Mouse (Mus musculus) inflammation-experienced regulatory T-cells (primary cell): Measurements from ENCODE around the gene Olfr281. TPM values are rescaled to one million over a fixed set of nuclear protein-coding genes. Genes with fewer than 3 reads are reported as not detected.

Source experiments
- polyA plus RNA-seq, 2 experiments: library from polyadenylated mRNA; unstranded; fragments of 100-300 nt; shearing (Covaris generic); gene quantifications; one replicate each; pipeline ENCODE4 v1.2.1; 2017

Olfr281 gene
- 1 to 10 TPM in 1 of 2 experiments, under 1 TPM in 1; 0.13 to 2.7 TPM for polyA plus RNA-seq

GRCm38 (mm10) chr15:98452288-98452687 lies at the start of gene Olfr281:
Gene Olfr281, plus strand, starts transcription at chr15:98452588.

GRCm38 (mm10) chr15:98430925-98431324 lies 21.5 kb upstream of the Olfr281 start, which contains the start of gene Olfr282:
Gene Olfr282, plus strand, starts transcription at chr15:98431225.

GRCm38 (mm10) chr15:98469596-98469995 lies 17.2 kb downstream of the Olfr281 start, which contains the start of gene OR5BS1P:
Gene OR5BS1P, plus strand, starts transcription at chr15:98469896.

GRCm38 (mm10) chr15:98482701-98483100 lies 30.3 kb downstream of the Olfr281 start, which contains the start of gene Lalba:
Gene Lalba, minus strand, starts transcription at chr15:98482721.

GRCm38 (mm10) chr15:98492102-98492501 lies 39.7 kb downstream of the Olfr281 start, which contains the start of gene Olfr279:
Gene Olfr279, plus strand, starts transcription at chr15:98492402.

Other genes with a start within 250 kb of the Olfr281 start
- 1 to 10 TPM in 1 of 2 experiments, not detected in 1; 1.1 TPM for gene Gm44579, start 231.6 kb upstream of the Olfr281 start, polyA plus RNA-seq
- gene Olfr287, start 231.5 kb upstream of the Olfr281 start, polyA plus RNA-seq: under 1 TPM; 0.12 to 0.65 TPM
- 1 to 10 TPM in 1 of 2 experiments, under 1 TPM in 1; 0.13 to 1.3 TPM for gene Olfr286, start 218.1 kb upstream of the Olfr281 start, polyA plus RNA-seq
- under 1 TPM in 1 of 2 experiments, not detected in 1; 0.43 TPM for gene H1fnt, start 195.3 kb upstream of the Olfr281 start, polyA plus RNA-seq
- gene Zfp641, start 156.4 kb upstream of the Olfr281 start, polyA plus RNA-seq: not detected
- gene Olfr285, start 135.2 kb upstream of the Olfr281 start, polyA plus RNA-seq: under 1 TPM in 1 of 2 experiments, not detected in 1; 0.07 TPM
- gene Olfr284, start 111.6 kb upstream of the Olfr281 start, polyA plus RNA-seq: under 1 TPM in 1 of 2 experiments, not detected in 1; 0.98 TPM
- gene Olfr283, start 71.6 kb upstream of the Olfr281 start, polyA plus RNA-seq: not detected
- not detected for gene Olfr282, start 21.4 kb upstream of the Olfr281 start, polyA plus RNA-seq
- gene OR5BS1P, start 17.3 kb downstream of the Olfr281 start, polyA plus RNA-seq: under 1 TPM; 0.11 to 0.26 TPM
- under 1 TPM in 1 of 2 experiments, not detected in 1; 0.38 TPM for gene Lalba, start 30.1 kb downstream of the Olfr281 start, polyA plus RNA-seq
- under 1 TPM; 0.24 to 0.65 TPM for gene Olfr279, start 39.8 kb downstream of the Olfr281 start, polyA plus RNA-seq
- 100 to 1,000 TPM in 1 of 2 experiments, 10 to 100 TPM in 1; 95.3 to 111 TPM for gene Kansl2, start 81.7 kb downstream of the Olfr281 start, polyA plus RNA-seq
- 10 to 100 TPM; 59.4 to 69.7 TPM for gene Ccnt1, start 118.3 kb downstream of the Olfr281 start, polyA plus RNA-seq
- gene 4930415O20Rik, start 118.4 kb downstream of the Olfr281 start, polyA plus RNA-seq: not detected
- gene Adcy6, start 157.5 kb downstream of the Olfr281 start, polyA plus RNA-seq: 1 to 10 TPM in 1 of 2 experiments, under 1 TPM in 1; 0.82 to 7.4 TPM
- 1 to 10 TPM in 1 of 2 experiments, under 1 TPM in 1; 0.34 to 4.0 TPM for gene Cacnb3, start 178.3 kb downstream of the Olfr281 start, polyA plus RNA-seq
- 10 to 100 TPM; 15.4 to 17.3 TPM for gene Ddx23, start 210.3 kb downstream of the Olfr281 start, polyA plus RNA-seq
- gene Rnd1, start 224.9 kb downstream of the Olfr281 start, polyA plus RNA-seq: 1 to 10 TPM in 1 of 2 experiments, under 1 TPM in 1; 0.93 to 2.1 TPM